28 mouse cellular contexts compared by ENCODE assay signal in genomic region chr12:104042753-104043152, GRCm38 (mm10). TPM values are rescaled to one million over a fixed set of nuclear protein-coding genes. Genes with fewer than 3 reads are reported as not detected.
"Had no signal": no experiment of that assay in that cellular context is flagged by ENCODE, and none has a peak within 500 bp of the region (broad histone marks: within the 10 kb centered on the region; RNA-seq: fewer than 3 reads in every experiment).

No protein-coding gene starts in this region.

- H3K27me3 ChIP-seq: lung, embryonic 15.5 days; midbrain, embryonic 12.5 days; midbrain, embryonic 15.5 days; neural tube, embryonic 12.5 days; neural tube, embryonic 15.5 days; stomach, embryonic 15.5 days had no signal

- H3K27ac ChIP-seq: kidney, postnatal 0 days; layer of hippocampus, adult 2 months; left cerebral cortex, adult 2 months; lung, embryonic 15.5 days; midbrain, embryonic 12.5 days; midbrain, embryonic 15.5 days; neural tube, embryonic 12.5 days; neural tube, embryonic 15.5 days; stomach, embryonic 15.5 days had no signal

- H3K9ac ChIP-seq: lung, embryonic 15.5 days; midbrain, embryonic 12.5 days; midbrain, embryonic 15.5 days; neural tube, embryonic 12.5 days; neural tube, embryonic 15.5 days; stomach, embryonic 15.5 days had no signal

- H3K4me2 ChIP-seq: lung, embryonic 15.5 days; midbrain, embryonic 12.5 days; midbrain, embryonic 15.5 days; neural tube, embryonic 12.5 days; neural tube, embryonic 15.5 days; stomach, embryonic 15.5 days had no signal

- DNase-seq: kidney, adult 18-20 months; kidney, adult 9 months; kidney, postnatal 25 days; layer of hippocampus, adult 9-11 months; layer of hippocampus, postnatal 36 days; lung, adult 18-20 months; lung, postnatal 14 days; retina, postnatal 1 day; right cerebral cortex, postnatal 25 days; spleen, adult 18-20 months; thymus, postnatal 25 days had no signal

- H3K4me1 ChIP-seq: lung, embryonic 15.5 days; midbrain, embryonic 12.5 days; midbrain, embryonic 15.5 days; neural tube, embryonic 12.5 days; neural tube, embryonic 15.5 days; stomach, embryonic 15.5 days had no signal

- H3K36me3 ChIP-seq: lung, embryonic 15.5 days; midbrain, embryonic 12.5 days; midbrain, embryonic 15.5 days; neural tube, embryonic 12.5 days; neural tube, embryonic 15.5 days; stomach, embryonic 15.5 days had no signal

- ATAC-seq: inflammation-experienced regulatory T-cells, adult 6 months; intestine, embryonic 16.5 days; midbrain, embryonic 15.5 days had no signal

- H3K9me3 ChIP-seq: lung, embryonic 15.5 days; midbrain, embryonic 12.5 days; midbrain, embryonic 15.5 days; neural tube, embryonic 12.5 days; neural tube, embryonic 15.5 days; stomach, embryonic 15.5 days had no signal

- H3K4me3 ChIP-seq: layer of hippocampus, adult 2 months; left cerebral cortex, adult 2 months; lung, embryonic 15.5 days; midbrain, embryonic 12.5 days; midbrain, embryonic 15.5 days; neural tube, embryonic 12.5 days; neural tube, embryonic 15.5 days; stomach, embryonic 15.5 days had no signal

RNA-seq across cellular contexts. Expression of gene Serpina12, which starts 1.5 kb away (rescaled TPM):
- total RNA-seq: left cerebral cortex, adult 2 months; left cerebral cortex, postnatal 10 days; left cerebral cortex, postnatal 36 days had no signal
- polyA plus RNA-seq: intestine, embryonic 16.5 days; kidney, postnatal 0 days; limb, embryonic 11.5 days; limb, embryonic 14.5 days; lung, embryonic 15.5 days; midbrain, embryonic 12.5 days; midbrain, embryonic 15.5 days; neural tube, embryonic 12.5 days; neural tube, embryonic 15.5 days; stomach, embryonic 15.5 days had no signal

RNA-seq across cellular contexts. Expression of gene Serpina9, which starts 29.2 kb away (rescaled TPM):
- total RNA-seq: layer of hippocampus, adult 2 months had no signal
- polyA plus RNA-seq: kidney, postnatal 0 days; limb, embryonic 11.5 days; midbrain, embryonic 15.5 days; neural tube, embryonic 12.5 days; neural tube, embryonic 15.5 days; stomach, embryonic 15.5 days had no signal

RNA-seq across cellular contexts. Expression of gene Serpina11, which starts 53.0 kb away (rescaled TPM):
- total RNA-seq: layer of hippocampus, adult 2 months; layer of hippocampus, postnatal 36 days; left cerebral cortex, adult 2 months; left cerebral cortex, postnatal 10 days; left cerebral cortex, postnatal 36 days had no signal
- polyA plus RNA-seq: inflammation-experienced regulatory T-cells, adult 6 months; kidney, postnatal 0 days; limb, embryonic 11.5 days; limb, embryonic 14.5 days; lung, embryonic 15.5 days; midbrain, embryonic 12.5 days; midbrain, embryonic 15.5 days; neural tube, embryonic 12.5 days; neural tube, embryonic 15.5 days had no signal

RNA-seq across cellular contexts. Expression of gene Serpina5, which starts 58.2 kb away (rescaled TPM):
- total RNA-seq: layer of hippocampus, adult 2 months; layer of hippocampus, postnatal 36 days; left cerebral cortex, adult 2 months; left cerebral cortex, postnatal 10 days; left cerebral cortex, postnatal 36 days had no signal
- polyA plus RNA-seq: inflammation-experienced regulatory T-cells, adult 6 months; kidney, postnatal 0 days; large intestine, adult 2 months; limb, embryonic 11.5 days; limb, embryonic 14.5 days; midbrain, embryonic 12.5 days; midbrain, embryonic 15.5 days; neural tube, embryonic 12.5 days; neural tube, embryonic 15.5 days; thymus, postnatal 0 days had no signal
